Mouse (Mus musculus) telencephalon, adult 2 months (tissue): ENCODE data around the gene Grasp.

ENCODE experiments used
- DNase-seq: peaks from one replicate; pipeline ENCODE4 v3.0.0-alpha.2; 2011; ENCODE audit warnings: low read depth, low spot score

Grasp gene

DNA sequence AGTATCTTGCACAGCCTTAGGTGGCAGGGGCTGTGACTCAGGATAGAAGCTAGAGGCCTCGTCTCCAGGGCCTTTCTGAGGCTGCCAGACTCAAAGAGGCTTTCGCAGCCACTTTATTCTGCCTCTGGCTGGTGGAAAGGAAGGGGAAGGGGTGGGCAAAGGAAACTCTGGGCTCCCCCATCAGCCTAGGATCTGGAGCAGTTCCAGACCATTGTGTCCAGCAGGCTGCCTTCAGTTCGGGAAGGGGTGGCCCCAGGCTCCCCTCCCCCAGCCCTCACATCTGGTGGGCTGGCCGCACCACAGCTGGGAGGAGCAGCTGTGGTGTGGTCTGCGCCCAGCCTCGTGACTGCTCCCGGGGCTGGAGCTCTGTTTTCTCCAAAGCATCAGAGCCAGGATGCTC is 4.0 kb downstream of the Grasp start:
- no peak for DNase-seq

DNA sequence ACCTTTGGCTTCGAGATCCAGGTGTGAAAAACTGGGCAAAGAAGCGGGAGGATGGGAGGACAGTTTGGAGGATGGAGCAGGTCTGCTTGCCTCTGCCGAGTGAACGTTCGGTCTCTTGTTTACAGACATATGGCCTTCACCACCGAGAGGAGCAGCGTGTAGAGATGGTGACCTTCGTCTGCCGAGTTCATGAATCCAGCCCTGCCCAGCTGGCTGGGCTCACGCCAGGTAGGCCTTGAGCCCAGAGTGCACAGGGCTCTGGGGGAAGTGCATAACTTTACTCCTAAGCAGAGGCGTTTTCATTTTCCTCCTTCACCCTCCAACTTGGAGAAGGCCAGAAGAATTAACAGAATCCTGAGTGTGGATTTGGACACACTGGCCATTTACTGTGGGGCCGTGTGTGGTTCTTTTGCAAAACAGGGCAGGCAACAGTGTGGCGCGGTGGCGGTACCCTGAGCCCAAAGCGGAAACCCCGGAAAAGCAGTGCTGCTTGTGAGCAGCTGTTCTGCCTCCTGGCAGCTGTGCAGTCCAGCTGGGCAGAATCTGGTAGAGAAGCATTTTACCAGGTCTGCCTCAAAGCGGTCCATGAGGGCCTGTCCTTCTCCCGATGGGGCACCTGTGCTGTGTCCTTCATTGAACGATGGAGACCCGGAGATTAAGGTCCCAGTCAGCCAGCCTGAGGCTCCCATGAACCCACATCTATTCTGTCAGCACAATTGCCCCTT is 5.0 kb downstream of the Grasp start:
- DNase-seq: no peak

DNA sequence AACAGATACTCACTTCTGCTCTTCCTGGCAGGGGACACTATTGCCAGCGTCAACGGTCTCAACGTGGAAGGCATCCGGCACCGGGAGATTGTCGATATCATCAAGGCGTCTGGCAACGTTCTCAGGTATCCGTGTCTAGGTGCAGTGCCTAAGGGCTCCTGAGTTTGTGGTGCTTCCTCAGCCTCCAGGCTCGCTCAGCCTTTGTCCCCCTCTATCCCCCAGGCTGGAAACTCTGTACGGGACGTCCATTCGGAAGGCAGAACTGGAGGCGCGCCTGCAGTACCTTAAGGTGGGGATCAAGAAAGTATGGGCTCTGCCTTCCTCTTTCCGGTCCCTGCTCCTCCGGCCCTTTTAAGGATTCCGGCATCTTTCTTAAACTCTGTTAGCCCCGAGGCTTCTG is 6.5 kb downstream of the Grasp start:
- no peak for DNase-seq

DNA sequence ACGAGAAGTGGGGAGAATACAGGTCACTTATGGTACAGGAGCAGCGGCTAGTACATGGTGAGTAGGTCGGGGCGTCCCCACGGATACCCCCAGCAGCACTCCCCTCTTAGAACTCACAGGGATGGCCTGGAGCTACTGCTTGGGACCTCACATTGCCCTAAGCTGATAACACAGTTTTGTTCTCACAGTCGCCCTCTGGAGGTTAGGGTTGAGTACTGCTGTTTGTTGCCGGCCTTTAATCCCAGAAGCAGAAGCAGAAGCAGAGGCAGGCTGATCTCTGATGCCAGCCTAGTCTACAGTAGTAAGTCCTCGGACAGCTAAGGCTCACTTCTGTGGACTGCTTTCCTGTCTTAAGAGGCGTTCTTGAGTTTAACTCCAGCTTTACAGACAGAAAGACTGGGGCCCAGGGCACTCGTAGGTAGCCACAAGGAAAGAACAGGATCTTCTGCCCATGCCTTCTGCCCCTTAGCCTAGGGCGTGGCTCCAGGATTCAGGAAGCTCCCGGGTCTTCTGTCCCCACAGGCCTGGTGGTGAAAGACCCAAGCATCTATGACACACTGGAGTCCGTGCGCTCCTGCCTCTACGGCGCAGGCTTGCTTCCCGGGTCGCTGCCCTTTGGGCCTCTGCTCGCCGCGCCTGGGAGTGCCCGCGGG is 7.1 kb downstream of the Grasp start:
- no peak for DNase-seq

DNA sequence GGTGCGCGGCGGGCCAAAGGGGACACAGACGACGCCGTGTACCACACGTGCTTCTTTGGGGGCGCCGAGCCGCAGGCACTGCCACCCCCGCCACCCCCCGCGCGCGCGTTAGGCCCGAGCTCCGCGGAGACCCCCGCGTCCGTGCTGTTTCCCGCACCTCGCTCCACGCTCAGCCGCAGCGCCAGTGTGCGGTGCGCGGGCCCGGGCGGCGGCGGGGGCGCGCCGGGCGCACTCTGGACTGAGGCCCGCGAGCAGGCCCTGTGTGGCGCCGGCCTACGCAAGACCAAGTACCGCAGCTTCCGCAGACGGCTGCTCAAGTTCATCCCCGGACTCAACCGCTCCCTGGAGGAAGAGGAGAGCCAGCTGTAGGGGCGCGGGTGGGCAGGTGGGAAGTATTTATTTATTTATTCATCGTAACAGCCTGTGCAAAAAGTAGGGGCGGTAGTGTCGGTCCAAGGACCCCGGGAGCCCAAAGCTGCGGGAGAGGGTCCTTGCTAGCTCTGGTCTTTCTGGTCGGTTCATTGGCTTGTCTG is 7.7 kb downstream of the Grasp start:
- DNase-seq: no peak

DNA sequence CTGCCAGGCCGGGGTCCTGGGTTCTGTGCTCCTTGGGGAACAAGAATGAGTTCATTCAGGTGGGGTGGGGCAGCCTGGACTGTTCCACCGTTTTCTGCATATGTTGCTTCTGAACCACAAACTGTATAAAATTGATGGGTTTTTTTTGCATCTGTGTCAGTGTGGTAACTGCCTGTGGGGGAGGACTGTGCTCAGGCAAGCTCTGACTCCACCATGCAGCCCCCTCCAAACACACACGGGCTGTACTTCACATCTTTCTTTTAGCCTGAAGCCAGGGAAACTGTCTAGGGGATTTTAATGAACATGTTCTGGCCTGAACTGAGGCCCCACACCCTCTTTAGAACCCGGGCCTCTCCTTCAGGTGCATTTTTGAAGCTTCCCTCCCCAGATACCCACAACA is 8.6 kb downstream of the Grasp start:
- DNase-seq: peak; percentile 67

DNA sequence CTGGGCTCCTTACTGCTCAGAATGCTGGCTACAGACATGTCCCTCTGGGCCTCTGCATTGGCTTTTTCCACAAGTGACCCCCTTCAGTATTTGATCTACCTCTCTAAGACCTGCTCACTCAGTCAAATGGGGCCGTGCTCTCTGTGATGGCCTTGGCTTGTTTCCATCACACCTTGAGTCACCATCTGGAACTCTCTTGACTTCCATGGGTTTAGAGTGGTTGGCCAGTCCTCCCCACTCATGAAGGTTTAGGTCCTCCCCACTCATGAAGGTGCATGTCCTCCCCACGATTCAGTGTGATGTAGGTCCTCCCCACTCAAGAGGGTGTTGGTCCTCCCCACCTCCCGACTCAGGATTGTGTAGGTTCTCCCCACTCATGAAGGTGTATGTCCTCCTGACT is 9.2 kb downstream of the Grasp start:
- no peak for DNase-seq

DNA sequence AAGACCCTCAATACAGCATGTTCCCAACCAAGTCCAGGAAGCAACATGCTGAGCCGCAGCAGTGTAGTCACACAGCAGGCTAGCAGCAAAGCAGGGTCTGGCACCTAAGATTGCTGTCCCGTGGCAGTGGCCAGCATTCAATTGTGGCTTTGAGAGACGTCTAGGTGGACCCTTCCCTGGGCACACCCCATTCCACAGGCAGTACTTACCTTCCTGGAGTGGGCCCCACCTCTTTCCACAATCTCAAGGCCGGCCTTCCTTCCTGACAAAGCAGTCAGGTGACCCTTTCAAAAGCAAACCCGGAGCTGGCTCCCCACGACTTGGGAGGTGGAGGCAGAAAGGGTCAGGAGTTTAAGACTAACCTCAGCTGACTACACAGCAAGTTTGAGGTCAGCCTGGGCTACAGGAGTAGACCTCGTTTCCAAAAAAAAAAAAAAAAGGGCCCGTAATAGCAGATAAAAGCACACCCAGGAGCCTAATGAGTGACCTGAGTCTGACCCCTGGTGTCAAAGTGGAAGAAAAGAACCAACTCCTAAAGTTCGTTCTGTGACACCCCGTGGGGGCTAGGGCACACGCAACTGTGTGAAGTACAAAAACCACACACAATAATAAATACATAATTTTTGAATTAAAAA is 9.8 kb downstream of the Grasp start:
- DNase-seq: no peak

DNA sequence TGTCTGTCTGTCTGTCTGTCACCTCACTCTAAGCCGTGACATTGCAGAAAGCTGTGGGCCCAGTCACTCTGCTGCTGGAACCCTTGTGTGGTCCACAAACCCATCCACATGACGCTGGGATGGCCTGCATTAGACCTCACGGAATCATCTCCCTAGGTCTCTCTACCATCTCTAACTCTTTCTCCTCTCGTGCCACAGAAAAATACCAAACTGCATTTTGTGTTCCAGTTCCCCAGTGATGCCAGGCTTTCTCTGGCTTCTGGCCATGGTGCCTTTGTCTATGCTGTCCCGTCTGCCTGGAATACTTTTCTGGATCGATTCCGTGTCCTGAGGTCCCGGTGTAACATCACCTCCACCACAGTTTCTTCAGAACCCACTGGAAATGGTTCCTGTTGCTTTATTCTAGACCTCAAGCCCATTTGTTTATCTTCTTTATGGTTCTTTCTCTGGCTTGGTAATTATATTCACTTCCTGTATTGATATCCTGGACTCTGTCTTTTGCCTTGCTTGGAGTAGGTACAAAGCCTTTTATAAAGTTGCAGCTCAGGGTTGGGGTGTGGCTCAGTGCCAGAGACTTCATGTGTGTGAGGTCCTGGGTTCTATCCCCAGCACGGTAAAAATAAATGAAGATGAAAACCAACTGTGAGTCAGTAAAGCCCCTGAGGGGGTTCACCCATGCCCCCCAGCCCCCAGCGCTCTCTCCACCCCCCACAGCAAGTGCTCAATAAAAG is 10.8 kb downstream of the Grasp start:
- no peak for DNase-seq

DNA sequence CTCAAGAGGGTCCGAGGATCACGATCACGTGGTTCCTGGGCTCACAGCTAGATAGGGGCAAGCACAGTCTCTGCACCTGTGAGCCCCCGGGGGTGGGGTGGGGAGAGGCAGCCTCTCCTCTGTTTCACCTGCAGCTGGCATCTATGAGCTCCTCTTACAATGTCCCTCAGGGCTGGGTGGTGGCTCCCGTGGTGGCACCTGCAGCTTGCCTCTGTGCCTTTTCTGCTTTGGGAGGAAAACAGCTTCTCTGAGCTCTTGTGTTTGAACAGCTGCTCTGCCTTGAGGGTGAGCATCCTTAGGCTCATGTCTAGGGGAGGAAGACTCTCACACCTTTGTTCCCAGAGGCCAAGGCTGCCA is 11.3 kb downstream of the Grasp start:
- DNase-seq: no peak

DNA sequence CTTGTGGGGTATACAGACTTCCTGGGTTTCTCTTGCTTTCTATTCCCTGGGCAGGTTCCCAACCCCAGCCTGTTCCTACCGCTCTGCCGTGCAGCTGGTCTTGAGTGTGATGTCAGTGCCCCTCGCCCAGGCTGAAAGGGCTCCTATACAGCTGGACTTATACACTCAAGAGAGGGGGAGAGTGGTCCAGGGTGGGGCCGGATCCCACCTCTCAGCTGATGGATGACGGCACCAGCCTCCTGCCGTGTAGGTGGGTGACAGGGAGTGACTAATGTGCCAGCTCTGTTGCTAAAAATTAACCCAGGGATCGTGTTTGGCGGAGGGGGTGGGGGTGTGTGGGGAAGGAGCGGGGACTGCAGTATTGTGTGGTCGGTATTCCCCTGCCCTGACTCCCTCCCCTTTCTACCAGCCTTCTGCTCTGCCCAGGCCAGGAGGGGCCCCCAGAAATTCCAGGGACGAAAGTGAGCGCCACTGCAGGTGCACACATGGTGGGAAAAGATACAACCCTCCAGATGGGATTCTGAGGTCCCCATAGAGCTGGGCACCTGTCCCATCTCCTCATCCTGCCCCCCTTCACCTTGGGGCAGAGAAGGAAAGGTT is 11.8 kb downstream of the Grasp start:
- peak; percentile 79 for DNase-seq

DNA sequence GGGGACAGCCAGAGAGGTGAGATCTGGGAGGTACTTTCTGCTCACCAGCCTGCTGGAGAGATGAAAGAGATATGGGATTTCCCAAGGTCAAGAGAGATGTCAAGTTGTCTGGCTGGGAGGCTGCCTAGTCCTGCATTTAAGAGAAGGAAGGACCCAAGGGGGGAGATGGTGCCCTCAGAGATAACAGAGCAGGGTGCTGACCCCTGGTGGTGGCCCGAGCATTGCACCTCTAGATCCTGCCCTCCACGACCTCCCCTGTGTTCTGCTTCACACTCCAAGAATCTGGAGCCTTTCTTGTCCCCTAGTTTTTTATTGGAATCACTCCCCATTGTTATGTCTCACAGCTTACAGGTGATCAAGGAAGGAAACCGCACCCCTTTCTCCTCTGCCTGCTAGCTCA is 12.9 kb downstream of the Grasp start:
- no peak for DNase-seq

DNA sequence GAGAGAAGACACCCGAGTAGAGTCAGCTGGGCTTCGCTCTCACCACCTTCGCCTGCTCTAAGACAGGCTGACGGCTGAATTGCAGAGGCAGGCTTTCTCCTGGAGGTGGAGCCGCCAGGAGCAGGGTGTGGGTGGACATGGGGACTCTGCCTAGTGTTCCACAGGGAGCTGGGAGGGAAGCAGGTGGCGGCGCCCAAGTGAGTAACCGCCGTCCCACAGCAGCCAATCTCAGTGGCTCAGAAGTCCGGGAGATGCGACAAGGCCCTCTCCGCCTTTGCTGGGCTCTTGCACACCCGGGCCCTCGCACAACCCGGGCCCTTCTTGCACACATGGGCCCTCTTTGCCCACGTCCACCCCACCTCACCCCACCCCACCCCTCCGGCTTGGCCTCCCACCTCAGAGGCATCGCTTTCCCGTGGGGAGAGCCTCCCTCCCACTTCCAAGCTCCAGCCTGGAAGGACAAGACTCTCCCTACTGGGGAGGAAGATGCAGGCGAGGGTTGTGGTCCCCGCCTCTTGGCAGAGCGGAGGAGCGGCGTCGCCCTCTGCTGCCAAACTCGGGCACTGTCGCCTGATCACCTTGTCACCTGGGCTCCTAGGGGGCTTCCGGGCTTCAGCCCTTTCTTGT is 15.0 kb downstream of the Grasp start:
- DNase-seq: peak; percentile 92

DNA sequence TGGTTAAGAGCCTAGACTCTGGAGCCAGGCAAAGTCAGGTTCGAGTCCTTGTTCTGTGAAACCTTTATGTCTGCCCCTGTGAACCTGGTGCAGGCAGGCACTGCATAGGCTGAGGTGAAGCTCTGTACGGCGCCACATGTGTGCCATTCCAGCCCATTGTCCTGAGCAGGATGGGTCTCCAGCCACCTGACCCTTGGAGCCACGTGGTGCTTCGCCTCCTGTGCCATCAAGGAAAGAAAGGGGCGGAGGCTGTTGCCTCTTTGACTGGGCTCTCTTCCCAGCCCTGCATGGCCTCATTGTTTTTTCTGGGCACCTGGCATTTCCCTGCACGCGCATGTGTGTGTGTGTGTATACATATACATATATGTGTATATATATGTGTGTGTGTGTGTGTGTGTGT is 15.8 kb downstream of the Grasp start:
- DNase-seq: no peak

DNA sequence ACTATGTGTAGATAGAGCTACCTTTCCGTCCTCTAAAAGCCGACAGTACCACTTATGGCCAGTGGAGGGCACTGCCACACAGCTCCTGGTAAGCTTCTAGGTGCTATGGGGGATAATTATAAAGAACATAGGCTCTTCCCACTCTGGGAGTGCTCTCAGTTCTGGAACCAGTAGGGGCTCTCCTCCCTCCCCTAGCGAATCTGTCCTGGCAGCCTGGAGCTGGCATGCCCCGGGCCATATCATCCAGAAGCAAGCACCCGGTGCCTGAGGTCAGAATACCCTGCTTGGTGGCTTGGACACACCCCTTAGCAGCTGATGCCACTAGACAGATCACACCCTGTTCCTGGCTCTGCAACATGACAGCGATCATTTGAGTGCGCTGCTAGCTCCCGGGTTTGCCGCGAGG is 16.8 kb downstream of the Grasp start:
- DNase-seq: peak; percentile 89

DNA sequence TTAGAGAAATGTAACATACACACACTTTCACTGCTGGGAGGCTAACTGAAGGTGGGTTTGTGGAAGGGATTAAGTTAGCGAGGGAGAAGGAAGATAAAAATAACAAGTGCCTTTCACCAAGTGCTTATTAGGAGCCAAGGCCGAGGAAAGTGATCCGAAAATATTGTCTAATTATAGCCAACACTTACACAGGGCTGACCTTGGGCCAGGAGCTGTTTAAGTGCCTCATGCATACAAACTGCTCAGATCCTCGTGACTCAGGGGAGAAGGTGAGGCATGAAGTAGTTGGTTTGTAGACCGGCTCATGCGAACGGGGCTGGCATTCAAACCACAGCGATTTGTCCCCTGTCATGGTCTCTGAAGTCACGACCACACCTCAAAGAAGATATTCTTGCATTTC is 17.2 kb downstream of the Grasp start:
- no peak for DNase-seq

DNA sequence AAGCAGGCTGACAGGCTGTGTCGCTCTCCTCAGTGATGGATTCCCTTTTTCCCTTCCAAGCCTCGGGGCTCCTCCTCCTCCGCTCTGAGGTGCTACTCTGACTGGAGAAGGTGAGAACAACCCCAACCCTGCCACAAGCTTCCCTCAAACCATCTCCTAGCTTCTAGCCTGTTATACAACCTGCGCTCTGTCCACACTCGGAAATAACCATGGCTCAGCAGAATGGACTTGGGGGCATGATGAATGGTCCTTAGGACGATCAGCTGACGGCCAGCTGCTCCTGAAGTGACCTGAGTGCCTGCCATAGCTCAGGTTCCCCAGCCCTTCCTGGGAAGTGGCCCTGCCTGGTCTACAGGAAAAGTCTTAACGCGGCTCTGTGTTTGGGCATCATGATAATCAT is 17.9 kb downstream of the Grasp start:
- DNase-seq: no peak

DNA sequence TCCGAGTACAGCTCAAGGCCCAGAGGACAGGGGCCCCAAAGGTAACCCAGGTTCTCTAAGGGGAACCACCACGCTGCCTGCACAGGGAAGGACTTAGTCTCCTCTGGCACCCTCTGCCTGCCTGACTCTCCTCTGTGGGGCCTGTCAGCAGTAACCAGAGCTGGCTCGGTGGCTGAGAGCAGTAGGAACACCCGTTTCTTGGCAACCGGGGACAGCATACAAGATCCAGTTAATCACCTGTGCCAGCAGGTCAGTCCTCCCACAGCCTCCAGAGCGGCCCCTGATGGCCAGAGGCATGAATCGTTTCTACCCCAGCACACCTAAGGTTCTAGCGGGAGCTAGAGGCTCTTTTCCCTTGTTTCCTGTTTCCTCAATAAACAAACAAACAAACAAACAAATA is 18.7 kb downstream of the Grasp start:
- no peak for DNase-seq

DNA sequence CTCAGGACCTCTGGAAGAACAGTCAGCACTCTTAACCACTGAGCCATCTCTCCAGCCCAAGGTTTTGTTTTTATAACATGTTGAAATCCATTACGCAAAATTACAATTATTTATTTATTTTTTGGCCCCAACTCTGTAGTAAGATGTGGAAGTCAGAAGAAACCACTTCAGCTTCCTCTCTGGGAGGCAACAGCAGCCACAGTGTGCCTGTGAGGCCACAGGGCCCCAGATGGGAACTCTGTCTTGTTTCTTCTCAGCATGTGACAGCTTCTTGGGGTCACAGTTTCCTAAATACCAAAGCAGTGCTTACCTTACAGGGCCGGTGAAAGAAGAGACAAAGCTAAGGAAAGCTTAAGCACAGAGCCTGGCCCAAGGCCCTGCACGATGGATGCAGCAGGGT is 20.0 kb downstream of the Grasp start:
- DNase-seq: no peak

DNA sequence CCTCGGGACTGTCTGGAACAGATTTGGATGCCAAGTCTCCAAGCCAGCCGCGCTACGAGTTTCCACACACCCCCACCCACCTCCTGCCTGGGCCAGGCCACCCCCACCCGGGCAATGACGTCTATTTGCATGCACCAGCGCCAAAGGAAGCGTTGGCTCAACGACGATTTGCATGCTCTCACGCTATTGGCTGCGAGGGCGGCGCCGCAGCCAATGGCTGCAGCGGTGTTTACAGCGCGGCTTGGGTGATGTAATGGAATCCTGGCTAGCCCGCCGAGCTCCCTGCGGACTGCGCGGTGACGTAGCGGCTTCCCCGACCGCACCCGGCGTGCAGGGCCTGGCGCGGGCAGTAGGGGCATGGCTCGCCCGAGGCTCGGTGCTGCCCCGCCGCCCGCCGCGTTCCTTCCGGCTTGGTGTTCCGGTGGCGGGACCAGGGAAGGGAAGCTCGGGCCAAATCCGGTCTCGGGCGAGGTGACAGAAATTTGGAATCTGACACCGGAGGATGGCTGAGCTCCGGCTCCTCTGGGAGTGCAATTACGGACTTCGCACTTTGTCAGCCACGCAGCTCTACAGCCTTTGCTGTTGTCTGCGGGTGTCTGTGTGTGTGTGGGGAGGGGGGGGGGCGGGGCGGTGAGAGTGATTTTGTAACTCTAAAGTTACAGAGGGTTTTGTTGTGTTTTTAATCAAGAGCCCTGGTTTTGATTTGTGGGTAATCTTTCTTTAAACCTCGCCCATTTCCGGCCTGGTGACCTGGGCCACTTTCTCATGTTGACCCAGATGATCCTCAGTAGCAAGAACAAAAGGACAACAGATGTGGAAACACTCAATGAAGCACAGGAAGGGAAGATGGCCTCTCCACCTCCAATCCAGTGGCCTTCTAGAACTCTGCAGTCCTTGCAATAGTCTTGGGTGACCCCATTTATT is 22.5 kb downstream of the Grasp start:
- peak; percentile 97 for DNase-seq
